Mouse (Mus musculus) lung, embryonic 15.5 days (tissue): ENCODE measurements around the gene Siva1. TPM values are rescaled to one million over a fixed set of nuclear protein-coding genes. Genes with fewer than 3 reads are reported as not detected.

ENCODE experiments used
- ATAC-seq: fragments of 200-750 bp; cut with Nextera tagmentation; 2 replicates; pipeline ENCODE4 v1.8.0; 2017; ENCODE audit warnings: moderate number of reproducible peaks, borderline replicate concordance; ENCODE audit not compliant: low FRiP score, low TSS enrichment; ENCODE audit errors: extremely low read depth
- H3K27ac ChIP-seq: fragments of 300-500 bp; sonication (generic); 2 replicates; pipeline ENCODE4 v1.5.1; 2015; ENCODE audit warnings: moderate library complexity, mild to moderate bottlenecking, inconsistent platforms
- H3K27me3 ChIP-seq: fragments of 300-500 bp; sonication (generic); 2 replicates; pipeline ENCODE4 v1.6.1; 2015; ENCODE audit warnings: inconsistent platforms
- H3K36me3 ChIP-seq: fragments of 300-500 bp; sonication (generic); 2 replicates; pipeline ENCODE4 v1.6.1; 2015; ENCODE audit warnings: inconsistent platforms
- H3K4me1 ChIP-seq: fragments of 300-500 bp; sonication (generic); 2 replicates; pipeline ENCODE4 v1.6.1; 2015; ENCODE audit warnings: inconsistent platforms
- H3K4me2 ChIP-seq: fragments of 300-500 bp; sonication (generic); 2 replicates; pipeline ENCODE4 v1.6.1; 2015; ENCODE audit warnings: inconsistent platforms, mild to moderate bottlenecking, moderate library complexity
- H3K4me3 ChIP-seq: fragments of 300-500 bp; sonication (generic); 2 replicates; pipeline ENCODE4 v1.5.1; 2015; ENCODE audit warnings: mild to moderate bottlenecking, inconsistent platforms
- H3K9ac ChIP-seq: fragments of 300-500 bp; sonication (generic); 2 replicates; pipeline ENCODE4 v1.6.1; 2015; ENCODE audit warnings: inconsistent platforms
- H3K9me3 ChIP-seq: fragments of 300-500 bp; sonication (generic); 2 replicates; pipeline ENCODE4 v1.6.1; 2016; ENCODE audit warnings: inconsistent platforms
- WGBS: fragments of 180-500 bp; shearing (Covaris S2); methylation state at CpG from one replicate; pipeline ENCODE4 v1.1.7; 2015; 5-methylcytosine and 5-hydroxymethylcytosine counted together
- microRNA-seq: library from miRNA; unstranded; fragments of <30 nt; microRNA quantifications from one replicate; pipeline ENCODE4, GENCODE M21; 2016
- polyA plus RNA-seq: library from polyadenylated mRNA; unstranded; fragments of >200 nt; fragmentation: Nextera tagmentation; extraction: Ambion mirVana; gene quantifications from 2 replicates; pipeline ENCODE4 v1.2.1, GENCODE M21; 2015

Gene Siva1
- polyA plus RNA-seq, 1 experiment from 2014 or later = 232 TPM

GRCm38 (mm10) chr12:112693185-112694126 lies 49.0 kb downstream of the Siva1 start:
- Histone ChIP-seq H3K36me3 (no peaks in the 10 kb centered on the region), H3K27me3 (no peaks in the 10 kb centered on the region), H3K4me3 (peak overlapping the region; percentile 78), H3K9me3 (no peaks in the 10 kb centered on the region), H3K27ac (peak overlapping the region; percentile 63), H3K4me1 (peaks cover 13% of the 10 kb centered on the region), H3K4me2 (peak overlapping the region; percentile 90), H3K9ac (peak overlapping the region; percentile 91)
- WGBS = 2% methylated on average over 54 of the region's 54 CpGs
- peak; percentile 95 for ATAC-seq

DNA sequence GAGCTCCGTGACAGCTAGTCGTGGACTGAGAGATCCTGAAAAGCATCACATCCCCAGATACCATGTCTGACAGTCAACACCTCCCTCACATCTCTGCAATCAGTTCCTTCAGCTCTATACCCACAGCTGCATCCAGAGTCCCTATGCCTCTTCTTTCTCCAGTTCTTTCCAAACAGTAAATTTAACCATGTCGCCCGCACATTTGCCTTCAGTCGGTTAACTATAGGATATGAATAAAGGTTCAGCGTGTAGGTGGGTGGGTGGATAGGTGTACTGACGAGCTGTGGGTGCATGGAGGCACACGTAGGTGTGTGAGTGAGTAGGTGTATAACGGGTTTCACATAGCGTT lies 49.6 kb downstream of the Siva1 start:
- H3K9me3 ChIP-seq = no peaks in the 10 kb centered on the region
- H3K36me3 ChIP-seq = no peaks in the 10 kb centered on the region
- ATAC-seq = 0 out of 2 replicates have a peak, but pooled peaks have one; percentile 4
- no peak overlapping the region for H3K27ac ChIP-seq
- 79% methylated on average over 10 of the region's 10 CpGs for WGBS
- peak overlapping the region; percentile 90 for H3K4me2 ChIP-seq
- no peaks in the 10 kb centered on the region for H3K27me3 ChIP-seq
- H3K4me3 ChIP-seq = peak overlapping the region; percentile 78; the same call in 1 of the 2 replicates
- peak overlapping the region; percentile 91; the same call in 1 of the 2 replicates for H3K9ac ChIP-seq
- peaks cover 13% of the 10 kb centered on the region for H3K4me1 ChIP-seq

GRCm38 (mm10) chr12:112696806-112697425 lies 52.4 kb downstream of the Siva1 start:
- Histone ChIP-seq H3K36me3 (no peaks in the 10 kb centered on the region), H3K4me3 (no peak overlapping the region), H3K4me2 (no peak overlapping the region), H3K9ac (no peak overlapping the region), H3K4me1 (peaks cover 26% of the 10 kb centered on the region), H3K9me3 (no peaks in the 10 kb centered on the region), H3K27ac (no peak overlapping the region), H3K27me3 (0 out of 2 replicates have a peak, but pooled peaks cover 9% of the 10 kb centered on the region)
- 72% methylated on average over 3 of the region's 3 CpGs for WGBS
- no peak for ATAC-seq

Small RNA genes lying within 50 kb of the gene (microRNA-seq; reads per million reads assigned to microRNA genes)
- 1.1 reads per million for gene Mir6939

Other genes with a start within 250 kb of the Siva1 start
- gene A530016L24Rik, start 155.2 kb upstream of the Siva1 start, polyA plus RNA-seq = 0.11 and 0.24 TPM in 2 replicates
- gene Tmem179, start 127.9 kb upstream of the Siva1 start, polyA plus RNA-seq = 0.15 and 0.45 TPM in 2 replicates
- 3.7 and 4.3 TPM in 2 replicates for gene Inf2, start 55.9 kb upstream of the Siva1 start, polyA plus RNA-seq
- 8.3 and 9.3 TPM in 2 replicates for gene Adssl1, start 24.6 kb upstream of the Siva1 start, polyA plus RNA-seq
- 145 and 157 TPM in 2 replicates for gene Akt1, start 30.2 kb downstream of the Siva1 start, polyA plus RNA-seq
- 11.4 TPM in 2 replicates for gene Zbtb42, start 34.1 kb downstream of the Siva1 start, polyA plus RNA-seq
- 18.6 and 20.8 TPM in 2 replicates for gene Cep170b, start 75.8 kb downstream of the Siva1 start, polyA plus RNA-seq
- 12.7 and 17.9 TPM in 2 replicates for gene Pld4, start 116.0 kb downstream of the Siva1 start, polyA plus RNA-seq
- gene Ahnak2, start 158.0 kb downstream of the Siva1 start, polyA plus RNA-seq = 0.72 and 0.98 TPM in 2 replicates
- 6.9 and 7.4 TPM in 2 replicates for gene Clba1, start 164.3 kb downstream of the Siva1 start, polyA plus RNA-seq
- gene Cdca4, start 184.7 kb downstream of the Siva1 start, polyA plus RNA-seq = 125 and 129 TPM in 2 replicates
- 0.13 and 0.79 TPM in 2 replicates for gene Gpr132, start 223.5 kb downstream of the Siva1 start, polyA plus RNA-seq